Mouse (Mus musculus) intestine, postnatal 0 days (tissue): ENCODE results near the gene Wdr5. TPM values are rescaled to one million over a fixed set of nuclear protein-coding genes. Genes with fewer than 3 reads are reported as not detected.

Source experiments
- ATAC-seq: fragments of 200-750 bp; cut with Nextera tagmentation; 2 replicates; pipeline ENCODE4 v1.8.0; 2017; ENCODE audit warnings: mild to moderate bottlenecking, moderate TSS enrichment, moderate library complexity
- H3K27ac ChIP-seq: fragments of 300-500 bp; sonication (generic); 2 replicates; pipeline ENCODE4 v1.5.1; 2014; ENCODE audit warnings: mild to moderate bottlenecking, low read depth, low read length, moderate library complexity
- H3K27me3 ChIP-seq: fragments of 300-500 bp; sonication (generic); replicated peaks from 2 replicates; pipeline ENCODE4 v1.6.1; 2014; ENCODE audit warnings: low read length, mixed read lengths; ENCODE audit not compliant: control insufficient read depth, insufficient read depth
- H3K36me3 ChIP-seq: fragments of 300-500 bp; sonication (generic); 2 replicates; pipeline ENCODE4 v1.6.1; 2014; ENCODE audit warnings: mild to moderate bottlenecking, moderate library complexity; ENCODE audit not compliant: control insufficient read depth, insufficient read depth
- H3K4me1 ChIP-seq: fragments of 300-500 bp; sonication (generic); replicated peaks from 2 replicates; pipeline ENCODE4 v1.6.1; 2014; ENCODE audit warnings: antibody characterized with exemption, low read length, mixed read lengths; ENCODE audit not compliant: control insufficient read depth, insufficient read depth
- H3K4me2 ChIP-seq: fragments of 300-500 bp; sonication (generic); replicated peaks from 2 replicates; pipeline ENCODE4 v1.6.1; 2014; ENCODE audit warnings: low read depth, mild to moderate bottlenecking, moderate library complexity
- H3K4me3 ChIP-seq: fragments of 300-500 bp; sonication (generic); 2 replicates; pipeline ENCODE4 v1.5.1; 2014; ENCODE audit warnings: low read depth, low read length
- H3K9ac ChIP-seq: fragments of 300-500 bp; sonication (generic); 2 replicates; pipeline ENCODE4 v1.6.1; 2014; ENCODE audit warnings: mild to moderate bottlenecking, low read depth, low read length
- H3K9me3 ChIP-seq: fragments of 300-500 bp; sonication (generic); 2 replicates; pipeline ENCODE4 v1.6.1; 2016; ENCODE audit warnings: mixed run types; ENCODE audit not compliant: control insufficient read depth
- CTCF ChIP-seq: sonication (generic); IDR thresholded peaks from 2 replicates; pipeline ENCODE4 v1.5.1; 2016; ENCODE audit warnings: low read depth, mild to moderate bottlenecking, control low read depth, antibody characterized with exemption, moderate library complexity
- WGBS: fragments of 180-500 bp; shearing (Covaris S2); extraction: QIAGEN DNeasy Blood & Tissue Kit; methylation state at CpG from one replicate; pipeline ENCODE4 v1.1.7; 2014; 5-methylcytosine and 5-hydroxymethylcytosine counted together
- polyA plus RNA-seq: library from polyadenylated mRNA; unstranded; fragments of >200 nt; fragmentation: Nextera tagmentation; extraction: Ambion mirVana; gene quantifications from 2 replicates; pipeline ENCODE4 v1.2.1, GENCODE M21; 2015

Gene Wdr5
- polyA plus RNA-seq, 1 experiment from 2014 or later = 15.6 TPM

- Histone ChIP-seq H3K27me3 (no peaks in the 10 kb centered on the region), H3K36me3 (no peaks in the 10 kb centered on the region; the same call in 1 of the 2 replicates), H3K4me3 (peak overlapping the region; percentile 95), H3K4me2 (peak overlapping the region; percentile 87), H3K9ac (peak overlapping the region; percentile 92; the same call in 1 of the 2 replicates), H3K4me1 (peaks cover 14% of the 10 kb centered on the region), H3K27ac (0 out of 2 replicates have a peak overlapping the region, but pooled peaks have one; percentile 95), H3K9me3 (no peaks in the 10 kb centered on the region)
- no peak for ATAC-seq
- TF ChIP-seq CTCF = no peak
- WGBS = 11% methylated on average over 4 of the region's 4 CpGs
Observed at GRCm38 (mm10) chr2:27473911-27474310, 41.0 kb upstream of the Wdr5 start.

DNA sequence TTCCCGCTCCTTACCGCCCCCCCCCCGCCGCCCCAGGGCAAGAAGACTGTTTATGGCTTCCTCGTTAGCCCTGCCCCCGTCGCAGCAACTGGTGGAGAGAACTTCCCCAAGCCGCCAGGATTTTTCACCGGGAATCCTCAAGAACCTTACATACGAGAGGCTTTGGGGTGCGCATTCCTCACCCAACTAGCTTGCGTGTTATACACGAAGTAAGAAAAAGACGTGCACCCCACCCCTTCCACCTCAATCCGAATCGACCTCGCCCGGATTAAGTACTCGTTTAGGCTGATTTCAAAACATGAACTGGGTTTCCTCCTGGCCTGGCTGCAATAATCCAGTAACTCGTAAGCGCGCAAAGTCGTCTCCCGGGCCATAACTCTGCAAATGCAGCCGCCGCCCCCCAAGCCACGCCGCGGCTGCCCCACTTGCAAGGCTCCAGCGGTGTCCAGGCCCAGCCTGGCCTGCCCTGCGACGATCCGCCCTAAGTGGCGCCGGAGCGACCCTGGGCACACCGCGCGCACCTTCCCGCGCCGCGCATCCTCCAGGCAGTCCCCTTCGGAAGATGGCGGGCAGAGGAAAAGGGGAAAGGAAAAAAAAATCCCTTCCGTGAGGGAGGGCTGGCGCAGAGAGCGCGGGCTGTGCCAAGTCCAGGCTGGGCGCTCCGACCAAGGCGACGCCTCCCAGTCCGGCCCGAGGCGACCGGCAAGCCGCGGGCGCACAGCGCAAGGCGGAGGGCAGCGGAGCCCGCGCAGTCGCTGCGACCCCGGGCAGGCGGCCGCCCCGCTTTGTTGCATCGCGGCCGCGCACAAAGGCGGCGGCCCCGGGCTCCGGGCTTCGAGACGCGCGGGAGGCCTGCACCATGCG, 40.1 kb upstream of the Wdr5 start:
- Histone ChIP-seq H3K9me3 (no peaks in the 10 kb centered on the region), H3K9ac (peak overlapping the region; percentile 92), H3K4me2 (peak overlapping the region; percentile 87), H3K4me1 (peaks cover 7% of the 10 kb centered on the region; the same call in 1 of the 2 replicates), H3K36me3 (no peaks in the 10 kb centered on the region; the same call in 1 of the 2 replicates), H3K27me3 (no peaks in the 10 kb centered on the region), H3K4me3 (peak overlapping the region; percentile 95), H3K27ac (peak overlapping the region; percentile 95)
- peak; percentile 23 for ATAC-seq
- TF ChIP-seq CTCF = no peak
- under 1% methylated on average over 82 of the region's 84 CpGs for WGBS

GRCm38 (mm10) chr2:27475495-27476302, 39.3 kb upstream of the Wdr5 start:
- Histone ChIP-seq H3K27ac (peak overlapping the region; percentile 95), H3K9me3 (no peaks in the 10 kb centered on the region), H3K4me3 (peak overlapping the region; percentile 95), H3K4me1 (peaks cover 7% of the 10 kb centered on the region; the same call in 1 of the 2 replicates), H3K9ac (peak overlapping the region; percentile 92), H3K27me3 (no peaks in the 10 kb centered on the region), H3K36me3 (no peaks in the 10 kb centered on the region; the same call in 1 of the 2 replicates), H3K4me2 (peak overlapping the region; percentile 87)
- ATAC-seq = peak; percentile 97
- WGBS = under 1% methylated on average over 85 of the region's 96 CpGs
- TF ChIP-seq CTCF = peak; percentile 29

- no peak for ATAC-seq
- H3K36me3 ChIP-seq = no peaks in the 10 kb centered on the region
- 28% methylated on average over 11 of the region's 11 CpGs for WGBS
Observed at GRCm38 (mm10) chr2:27476303-27477192, 38.4 kb upstream of the Wdr5 start.

GRCm38 (mm10) chr2:27479821-27480220, 35.1 kb upstream of the Wdr5 start:
- no peak overlapping the region for H3K4me3 ChIP-seq
- H3K9ac ChIP-seq = no peak overlapping the region
- no peaks in the 10 kb centered on the region for H3K27me3 ChIP-seq
- no peak overlapping the region for H3K27ac ChIP-seq
- WGBS = 57% methylated on average over 4 of the region's 4 CpGs
- H3K4me1 ChIP-seq = no peaks in the 10 kb centered on the region
- H3K9me3 ChIP-seq = no peaks in the 10 kb centered on the region
- H3K36me3 ChIP-seq = no peaks in the 10 kb centered on the region
- no peak overlapping the region for H3K4me2 ChIP-seq
- TF ChIP-seq CTCF = no peak
- no peak for ATAC-seq

More at GRCm38 (mm10) chr2:27476303-27477192, 38.4 kb upstream of the Wdr5 start:
- Histone ChIP-seq H3K9me3 (no peaks in the 10 kb centered on the region), H3K27me3 (no peaks in the 10 kb centered on the region), H3K4me3 (peak overlapping the region; percentile 95), H3K9ac (peak overlapping the region; percentile 92), H3K27ac (peak overlapping the region; percentile 87), H3K4me2 (peak overlapping the region; percentile 87), H3K4me1 (0 out of 2 replicates have a peak, but pooled peaks cover 4% of the 10 kb centered on the region)
- no peak for TF ChIP-seq CTCF
